Mouse (Mus musculus) testis, adult 2 months (tissue): ENCODE data around the gene Asic2.

Experiments
- CTCF ChIP-seq: fragments of 200-500 bp; IDR thresholded peaks from 2 replicates; pipeline ENCODE4 v1.5.1; 2012; ENCODE audit warnings: low read depth, mild to moderate bottlenecking, inconsistent platforms, low read length, moderate library complexity; ENCODE audit not compliant: control insufficient read depth, insufficient read depth, insufficient replicate concordance
- POLR2A ChIP-seq: fragments of 200-500 bp; IDR thresholded peaks from 2 replicates; pipeline ENCODE4 v1.6.1; 2012; ENCODE audit warnings: low read depth, mild to moderate bottlenecking, inconsistent platforms, low read length, moderate library complexity; ENCODE audit not compliant: control insufficient read depth

DNA sequence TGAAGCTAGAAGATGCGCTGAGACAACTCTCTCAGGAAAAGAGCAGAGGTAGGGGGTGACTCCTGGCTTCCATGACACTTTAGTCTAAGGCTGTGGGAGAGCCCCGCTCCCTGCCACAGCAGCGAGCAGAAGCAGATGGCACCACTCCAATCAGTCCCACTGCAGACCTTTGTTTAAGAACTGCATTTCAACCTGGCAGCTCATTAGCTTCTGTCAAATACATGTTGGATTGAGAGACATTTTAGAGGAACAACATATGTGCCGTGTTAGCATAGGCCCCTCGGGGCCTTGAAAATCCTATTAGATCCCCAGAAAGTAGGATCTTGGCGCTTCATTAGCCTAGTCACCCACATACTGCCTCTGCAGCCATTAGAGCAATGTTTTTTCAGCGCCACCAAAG is 697.7 kb downstream of the Asic2 start:
- TF ChIP-seq CTCF (no peak), POLR2A (no peak)
